Mouse (Mus musculus) yolk sac, embryonic 10.5 days (tissue): ENCODE results near the gene Wdr82.
"Not testable (repeated sequence)": the region's sequence is repeated elsewhere in the genome, so short reads cannot be mapped to it uniquely, and the experiment has no call there.

Experiments used
- DNase-seq: peaks from one replicate; pipeline ENCODE4 v3.0.0-alpha.2; 2017; ENCODE audit warnings: low spot score

Gene Wdr82

GRCm38 (mm10) chr9:106166709-106167108 lies 4.0 kb upstream of the Wdr82 start:
- no peak for DNase-seq

GRCm38 (mm10) chr9:106167241-106167640 lies 3.5 kb upstream of the Wdr82 start:
- DNase-seq = no peak

GRCm38 (mm10) chr9:106167703-106168102 lies 3.0 kb upstream of the Wdr82 start:
- no peak for DNase-seq

GRCm38 (mm10) chr9:106169006-106169405 lies 1.7 kb upstream of the Wdr82 start:
- not testable (repeated sequence) for DNase-seq

- no peak for DNase-seq
Observed at GRCm38 (mm10) chr9:106169917-106170316, 811 bp upstream of the Wdr82 start.

- DNase-seq = peak; percentile 74
Observed at GRCm38 (mm10) chr9:106171346-106172158, 824 bp downstream of the Wdr82 start.

GRCm38 (mm10) chr9:106172527-106172926 lies 1.8 kb downstream of the Wdr82 start:
- no peak for DNase-seq

- no peak for DNase-seq
Observed at GRCm38 (mm10) chr9:106173363-106173762, 2.6 kb downstream of the Wdr82 start.

GRCm38 (mm10) chr9:106175552-106176200 lies 4.9 kb downstream of the Wdr82 start:
- no peak for DNase-seq

GRCm38 (mm10) chr9:106176769-106177168 lies 6.0 kb downstream of the Wdr82 start:
- no peak for DNase-seq

- no peak for DNase-seq
Observed at GRCm38 (mm10) chr9:106177799-106178198, 7.1 kb downstream of the Wdr82 start.

GRCm38 (mm10) chr9:106179454-106179853 lies 8.7 kb downstream of the Wdr82 start:
- no peak for DNase-seq

- no peak for DNase-seq
Observed at GRCm38 (mm10) chr9:106179964-106180363, 9.2 kb downstream of the Wdr82 start.

- no peak for DNase-seq
Observed at GRCm38 (mm10) chr9:106182146-106182545, 11.4 kb downstream of the Wdr82 start.

GRCm38 (mm10) chr9:106183996-106184395 lies 13.3 kb downstream of the Wdr82 start:
- no peak for DNase-seq

- DNase-seq = no peak
Observed at GRCm38 (mm10) chr9:106191355-106191754, 20.6 kb downstream of the Wdr82 start.

GRCm38 (mm10) chr9:106192024-106192423 lies 21.3 kb downstream of the Wdr82 start:
- DNase-seq = no peak

GRCm38 (mm10) chr9:106192998-106193397 lies 22.3 kb downstream of the Wdr82 start:
- DNase-seq = no peak

- no peak for DNase-seq
Observed at GRCm38 (mm10) chr9:106193930-106194807, 23.4 kb downstream of the Wdr82 start.

GRCm38 (mm10) chr9:106195693-106196092 lies 25.0 kb downstream of the Wdr82 start:
- no peak for DNase-seq

GRCm38 (mm10) chr9:106197081-106197713 lies 26.5 kb downstream of the Wdr82 start:
- DNase-seq = no peak

GRCm38 (mm10) chr9:106197732-106198131 lies 27.0 kb downstream of the Wdr82 start:
- no peak for DNase-seq
